Mouse (Mus musculus) right cerebral cortex, postnatal 4 days (tissue): Measurements from ENCODE around the gene Rbpms2.

ENCODE experiments used
- DNase-seq: peaks from one replicate; pipeline ENCODE4 v3.0.0-alpha.2; 2022

Rbpms2 gene

GRCm38 (mm10) chr9:65629025-65629766, at the start of gene Rbpms2:
Rbpms2 (plus strand) TSS chr9:65629648.
- DNase-seq: no peak

GRCm38 (mm10) chr9:65579781-65580371, 49.6 kb upstream of the Rbpms2 start, which contains the start of gene Plekho2:
Plekho2 (minus strand) TSS chr9:65580040.
- DNase-seq: peak; percentile 86

- peak; percentile 68 for DNase-seq
These were observed 48.8 kb upstream of the Rbpms2 start for GRCm38 (mm10) chr9:65580401-65581256.

DNA sequence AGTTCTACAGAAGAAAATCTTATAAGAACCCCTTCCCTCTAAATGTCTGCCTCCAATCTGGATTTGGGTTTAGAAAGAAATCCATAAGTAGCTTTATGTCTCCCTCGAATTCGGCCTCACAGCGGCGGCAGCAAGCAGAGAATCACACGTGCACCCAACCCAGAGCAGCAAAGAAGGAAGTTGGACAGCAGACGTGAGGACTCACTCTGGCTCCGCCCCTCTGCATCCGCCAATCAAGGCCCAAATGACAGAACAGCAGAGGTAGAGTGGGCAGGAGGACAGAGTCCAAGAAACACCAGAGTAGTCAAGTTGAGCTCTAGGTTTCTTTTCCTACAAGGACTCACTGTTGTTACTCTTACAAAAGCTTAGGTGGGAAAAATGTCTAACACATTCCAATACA, 46.4 kb upstream of the Rbpms2 start:
- DNase-seq: no peak

GRCm38 (mm10) chr9:65586406-65587269, 42.8 kb upstream of the Rbpms2 start, which contains the start of gene Pif1:
Pif1 (plus strand) TSS chr9:65587160.
- DNase-seq: peak; percentile 76

DNA sequence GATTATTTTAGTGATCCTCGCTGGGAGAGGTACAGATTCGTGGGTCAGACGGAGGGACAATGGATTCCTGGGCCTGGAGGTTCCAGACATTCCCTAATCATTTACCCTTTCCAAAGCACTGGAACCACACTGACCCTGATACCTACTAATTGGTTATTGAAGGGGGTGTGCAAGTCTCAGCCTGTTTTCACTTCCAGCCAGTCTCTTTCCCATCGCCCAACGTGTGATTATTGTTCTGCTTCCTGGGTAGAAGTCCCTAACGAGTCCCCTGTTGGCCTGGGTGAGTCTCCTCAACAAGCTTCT, 42.2 kb upstream of the Rbpms2 start:
- DNase-seq: no peak

GRCm38 (mm10) chr9:65587573-65588358, 41.7 kb upstream of the Rbpms2 start:
- peak; percentile 29 for DNase-seq

GRCm38 (mm10) chr9:65589091-65589490, 40.4 kb upstream of the Rbpms2 start:
- DNase-seq: no peak

DNA sequence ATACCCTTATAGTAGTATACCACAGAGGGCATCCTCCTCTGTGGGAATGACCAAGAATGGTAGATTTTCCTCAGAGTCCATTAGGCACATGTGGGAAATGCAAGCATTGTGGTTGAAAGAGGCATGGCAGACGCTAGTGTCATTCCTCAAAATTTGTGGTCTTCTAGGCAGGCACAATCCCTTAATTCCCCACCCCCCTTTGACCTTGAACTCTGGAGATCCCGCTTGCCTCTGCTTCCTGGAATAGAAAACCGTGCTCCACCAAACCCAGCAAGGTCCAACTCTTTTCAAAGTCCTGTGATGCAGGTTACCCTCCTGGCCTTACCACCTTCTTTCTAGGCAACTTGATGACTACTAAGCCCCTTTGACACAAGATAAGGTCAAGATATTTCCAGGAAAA, 36.7 kb upstream of the Rbpms2 start:
- no peak for DNase-seq

DNA sequence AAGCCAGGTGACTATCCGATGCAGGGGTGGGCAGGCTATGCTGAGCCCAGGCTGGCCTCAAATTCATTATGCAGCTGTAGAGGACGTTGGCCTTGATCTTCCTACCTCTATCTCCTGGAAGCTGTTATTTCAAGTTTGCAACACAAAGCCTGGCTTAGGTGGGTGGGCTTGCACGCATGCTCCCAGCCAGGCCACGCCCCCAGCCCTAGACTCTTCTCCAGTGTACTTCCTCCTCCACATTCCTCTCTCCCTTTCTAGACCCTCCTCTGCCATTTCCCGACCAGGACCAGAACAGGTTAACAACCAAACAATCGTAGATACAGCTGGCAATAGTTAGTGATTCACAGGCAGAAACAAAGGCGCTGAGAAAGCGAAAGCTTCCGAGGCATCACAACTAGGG, 35.9 kb upstream of the Rbpms2 start:
- DNase-seq: no peak

DNA sequence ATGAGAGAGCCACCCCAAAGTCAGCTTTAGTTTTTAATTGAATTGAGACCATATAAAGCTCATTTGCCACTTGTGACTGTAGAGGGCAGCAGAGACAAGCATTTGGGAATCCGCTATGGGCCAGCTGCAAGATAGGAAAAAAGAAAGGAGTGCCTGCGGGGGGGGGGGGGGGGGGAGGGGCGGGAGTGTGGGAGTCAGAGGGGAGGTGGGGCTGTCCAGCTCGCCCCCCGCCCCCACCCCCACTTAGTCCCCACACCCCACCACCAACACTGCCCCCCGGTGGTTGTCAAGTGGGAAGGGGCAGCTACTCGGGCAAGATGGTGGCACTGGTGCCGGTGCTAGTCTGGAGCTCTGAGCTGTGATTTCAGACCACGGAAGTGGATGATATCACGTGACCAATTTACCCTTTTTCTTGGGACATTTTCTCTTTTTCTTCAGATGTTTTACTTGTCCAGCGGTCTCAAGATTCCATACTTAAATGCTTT, 30.6 kb upstream of the Rbpms2 start:
- peak; percentile 40 for DNase-seq

GRCm38 (mm10) chr9:65600951-65601350, 28.5 kb upstream of the Rbpms2 start:
- DNase-seq: no peak

GRCm38 (mm10) chr9:65603401-65604102, 25.9 kb upstream of the Rbpms2 start:
- no peak for DNase-seq

GRCm38 (mm10) chr9:65605471-65606136, 23.8 kb upstream of the Rbpms2 start:
- peak; percentile 60 for DNase-seq

DNA sequence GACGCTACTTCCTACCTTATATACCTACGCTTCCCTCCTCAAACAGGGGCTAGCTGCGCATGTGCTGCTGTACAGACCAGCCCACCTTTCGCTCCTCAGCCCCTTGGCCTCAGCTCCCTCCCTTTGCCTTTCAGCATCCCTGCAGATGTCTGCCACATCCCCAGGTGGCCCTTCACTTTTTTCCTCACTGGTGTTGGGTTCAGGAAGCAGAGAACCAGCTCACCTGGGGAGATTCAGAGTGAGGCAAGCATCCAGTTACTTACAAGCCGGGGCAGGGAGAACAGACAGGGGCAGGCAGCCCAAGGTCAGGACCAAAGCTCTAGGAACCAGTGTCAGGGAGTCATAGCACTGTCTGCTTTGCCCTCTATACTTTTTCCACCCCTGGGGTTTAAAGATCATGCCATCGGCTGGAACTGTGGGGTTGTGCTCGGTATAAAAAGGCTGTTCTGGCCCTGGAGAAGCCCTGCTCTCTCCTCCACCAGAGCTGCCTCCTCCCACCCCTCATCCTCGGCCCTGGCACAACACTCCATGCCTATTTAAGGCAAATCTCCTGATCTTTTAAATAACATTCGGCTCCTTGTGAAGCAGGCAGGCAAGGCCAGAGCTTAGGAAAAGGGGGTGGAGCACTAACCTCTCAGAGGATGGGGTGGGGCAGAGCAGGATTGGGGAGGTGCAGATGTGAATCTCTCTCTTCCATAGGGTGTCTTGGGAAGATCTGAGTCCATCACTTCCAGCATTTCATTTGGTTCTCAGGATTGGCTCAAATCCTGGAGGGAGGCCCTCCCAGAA, 22.9 kb upstream of the Rbpms2 start:
- DNase-seq: no peak

DNA sequence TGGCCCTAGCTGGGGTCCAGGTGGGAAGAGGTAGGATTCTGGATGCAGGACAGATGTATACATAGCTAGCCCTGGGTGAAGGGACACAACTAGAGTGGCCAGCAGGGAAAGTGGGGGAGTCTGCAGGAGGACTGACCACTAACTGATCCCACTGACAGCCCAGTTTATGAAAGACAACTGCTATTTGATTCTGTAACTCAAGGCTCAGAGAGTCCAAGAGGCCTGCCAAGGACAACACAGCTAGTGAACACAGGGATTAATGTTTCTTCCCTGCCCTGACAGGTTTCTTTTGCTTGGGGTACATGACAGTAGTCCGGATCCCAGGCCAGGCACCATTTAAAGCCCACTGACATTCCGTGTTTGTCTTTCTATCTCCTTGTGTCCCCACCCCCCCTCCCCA, 22.3 kb upstream of the Rbpms2 start:
- DNase-seq: no peak

DNA sequence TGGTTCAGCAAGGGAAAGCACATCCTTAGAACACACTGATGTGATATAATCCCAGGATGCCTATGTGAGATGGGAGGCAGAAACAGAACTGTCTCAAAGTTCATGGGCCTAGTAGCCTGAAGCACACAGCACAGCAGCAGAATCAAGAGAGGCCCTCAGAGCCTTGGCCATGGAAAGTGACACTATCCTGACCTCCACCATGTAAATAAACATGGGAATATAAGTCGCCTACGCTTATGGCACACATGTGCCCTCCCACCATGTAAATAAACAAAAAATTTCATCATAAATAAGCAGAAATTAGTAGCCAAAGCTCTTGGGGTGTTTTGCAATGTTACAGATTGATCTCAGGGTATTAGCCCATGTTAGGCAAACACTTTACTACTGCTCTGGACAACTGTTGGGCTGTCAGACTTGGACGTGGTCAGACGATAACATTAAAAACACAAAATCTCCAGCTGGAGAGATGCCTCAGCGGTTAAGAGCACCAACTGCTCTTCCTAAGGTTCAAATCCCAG, 17.4 kb upstream of the Rbpms2 start:
- DNase-seq: no peak

DNA sequence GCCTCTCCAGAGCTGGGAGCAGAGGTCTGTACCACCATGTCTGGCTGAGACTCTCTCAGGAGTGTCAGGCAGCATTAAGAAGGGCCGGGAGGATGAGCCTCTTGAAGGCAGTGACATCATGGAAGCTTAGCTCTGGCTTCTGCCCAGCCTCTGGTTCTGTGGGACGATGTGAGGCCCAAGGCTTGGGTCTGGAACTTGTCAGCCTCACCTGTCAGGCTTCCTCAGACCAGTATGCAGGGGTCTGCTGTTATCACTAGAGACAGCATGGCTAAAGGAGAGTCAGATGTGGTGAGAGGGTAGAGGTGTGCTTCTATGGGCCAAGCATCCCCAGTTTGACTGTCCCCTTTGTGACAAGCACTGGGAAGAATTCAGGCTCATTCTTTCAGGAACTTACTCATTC, 16.4 kb upstream of the Rbpms2 start:
- no peak for DNase-seq

GRCm38 (mm10) chr9:65619311-65619710, 10.1 kb upstream of the Rbpms2 start:
- DNase-seq: no peak
